Mouse (Mus musculus): ENCODE results near the gene Guca1a.

Guca1a gene

DNA sequence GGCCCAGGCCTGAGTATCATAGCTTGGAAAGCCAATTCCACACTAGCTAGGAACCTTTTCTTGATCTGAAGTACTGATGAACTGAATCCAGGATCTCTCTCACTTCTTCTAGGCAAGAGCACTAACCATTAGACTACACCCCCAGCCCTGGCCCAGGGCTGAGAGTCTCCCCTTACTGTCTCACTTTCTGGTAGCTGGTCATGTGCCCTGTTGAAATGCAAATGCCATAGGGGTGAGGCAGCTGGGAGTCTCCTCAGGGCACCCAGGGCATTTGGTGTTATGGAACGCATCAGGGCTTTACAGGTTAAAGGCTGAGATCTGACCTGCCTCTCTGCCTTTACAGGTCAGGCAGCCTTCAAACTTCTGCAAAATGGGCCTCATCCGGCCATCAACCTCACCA lies 19.8 kb upstream of the Guca1a start:
- in situ Hi-C loops (cut with MboI, MseI), result no loop called here

DNA sequence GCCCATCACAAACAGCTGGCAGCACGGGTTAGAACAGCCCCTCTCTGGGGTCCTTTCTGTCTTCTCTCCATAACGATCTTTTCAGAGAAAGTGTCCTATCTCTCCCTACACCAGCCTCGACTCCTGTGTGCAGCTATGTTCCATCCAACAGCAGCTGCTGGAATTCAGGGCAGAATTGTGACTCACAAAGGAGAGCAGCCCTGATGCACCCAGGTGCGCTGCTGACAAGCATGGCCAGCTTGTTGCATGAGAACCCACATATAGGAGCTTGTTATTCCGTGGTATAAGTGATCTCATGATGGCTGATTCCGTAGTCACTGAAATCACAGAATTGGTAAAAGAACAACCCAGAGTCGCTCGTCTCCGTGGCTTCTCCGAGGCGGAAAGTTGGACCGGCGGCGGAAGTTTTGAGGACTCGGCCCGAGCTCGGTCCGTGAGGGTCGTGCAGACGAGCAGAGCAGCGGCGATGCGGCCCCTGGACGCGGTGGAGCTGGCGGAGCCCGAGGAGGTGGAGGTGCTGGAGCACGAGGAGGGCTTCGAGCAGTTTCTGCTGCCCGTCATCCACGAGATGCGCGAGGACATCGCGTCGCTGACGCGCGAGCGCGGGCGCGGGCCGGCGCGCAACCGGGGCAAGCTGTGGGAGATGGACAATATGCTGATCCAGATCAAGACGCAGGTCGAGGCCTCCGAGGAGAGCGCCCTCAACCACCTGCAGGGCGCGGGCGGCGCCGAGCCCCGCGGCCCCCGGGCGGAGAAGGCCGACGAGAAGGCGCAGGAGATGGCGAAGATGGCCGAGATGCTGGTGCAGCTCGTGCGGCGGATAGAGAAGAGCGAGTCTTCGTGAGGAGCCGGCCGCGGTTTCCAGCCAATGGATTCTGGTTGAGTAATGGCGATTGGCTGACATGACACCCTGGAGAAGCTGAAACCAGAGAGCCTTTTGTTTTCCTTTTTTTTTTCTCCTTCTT lies 9.8 kb upstream of the Guca1a start:
- in situ Hi-C loops (cut with MboI, MseI), result loop anchor here in 1 of 2 experiments (5.0 kb wide), 1 partner anchor 72 kb away; no protein-coding TSS in a partner anchor

DNA sequence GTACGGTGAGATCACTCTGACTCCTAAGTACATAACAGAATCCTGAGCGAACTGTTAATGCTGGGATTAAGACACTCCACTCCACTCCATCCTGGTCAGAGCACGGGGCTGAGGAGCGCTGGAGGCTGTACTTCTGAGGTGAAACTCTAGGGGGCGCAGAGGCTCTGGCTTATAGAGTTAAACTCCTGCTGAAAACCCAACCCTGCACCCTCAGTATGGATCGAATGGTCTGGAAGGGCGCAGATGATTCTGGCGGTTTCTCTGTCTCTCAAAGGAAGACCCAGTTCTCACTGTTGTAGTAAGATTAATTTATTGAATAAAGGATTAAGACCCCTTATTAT lies 8.1 kb upstream of the Guca1a start:
- in situ Hi-C loops (cut with MboI, MseI), result no loop called here

DNA sequence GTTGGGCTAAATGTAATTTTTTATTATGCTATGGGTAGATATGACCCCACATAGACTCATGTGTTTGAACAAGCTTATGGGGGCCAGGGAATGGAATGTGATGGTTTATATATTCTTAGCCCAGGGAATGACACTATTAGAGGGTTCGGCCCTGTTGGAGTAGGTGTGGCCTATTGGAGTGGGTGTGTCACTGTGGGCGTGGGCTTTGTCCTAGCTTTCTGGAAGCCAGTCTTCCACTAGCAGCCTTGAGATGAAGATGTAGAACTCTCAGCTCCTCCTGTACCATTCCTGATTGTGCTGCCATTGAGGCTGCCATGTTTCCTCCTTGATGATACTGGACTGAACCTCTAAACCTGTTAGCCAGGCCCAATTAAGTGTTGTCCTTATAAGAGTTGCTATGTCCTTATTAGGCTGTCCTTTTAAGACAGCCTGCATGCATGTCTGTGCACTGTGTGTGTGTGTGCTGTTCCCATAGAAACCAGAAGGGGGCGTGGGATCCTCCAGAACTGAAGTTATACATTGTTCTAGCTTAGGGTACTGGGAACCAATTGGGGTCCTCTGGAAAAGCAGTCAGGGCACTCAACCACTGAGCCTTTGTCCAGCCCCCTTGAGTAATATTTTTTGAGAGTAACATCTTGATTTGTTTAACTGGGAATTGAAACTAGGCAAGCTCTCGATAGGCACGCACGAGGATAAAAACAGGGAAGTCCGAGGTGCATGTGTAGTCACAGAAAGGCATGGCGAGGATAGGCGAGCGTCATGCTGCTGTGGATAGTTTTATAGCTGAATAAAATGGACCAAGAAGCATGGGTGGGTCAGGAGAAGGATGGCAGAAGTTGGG lies 7.6 kb upstream of the Guca1a start:
- in situ Hi-C loops (cut with MboI, MseI), result no loop called here

- in situ Hi-C loops (cut with MboI, MseI), result no loop called here
Measured at GRCm38 (mm10) chr17:47399091-47399490, 1.3 kb downstream of the Guca1a start.

DNA sequence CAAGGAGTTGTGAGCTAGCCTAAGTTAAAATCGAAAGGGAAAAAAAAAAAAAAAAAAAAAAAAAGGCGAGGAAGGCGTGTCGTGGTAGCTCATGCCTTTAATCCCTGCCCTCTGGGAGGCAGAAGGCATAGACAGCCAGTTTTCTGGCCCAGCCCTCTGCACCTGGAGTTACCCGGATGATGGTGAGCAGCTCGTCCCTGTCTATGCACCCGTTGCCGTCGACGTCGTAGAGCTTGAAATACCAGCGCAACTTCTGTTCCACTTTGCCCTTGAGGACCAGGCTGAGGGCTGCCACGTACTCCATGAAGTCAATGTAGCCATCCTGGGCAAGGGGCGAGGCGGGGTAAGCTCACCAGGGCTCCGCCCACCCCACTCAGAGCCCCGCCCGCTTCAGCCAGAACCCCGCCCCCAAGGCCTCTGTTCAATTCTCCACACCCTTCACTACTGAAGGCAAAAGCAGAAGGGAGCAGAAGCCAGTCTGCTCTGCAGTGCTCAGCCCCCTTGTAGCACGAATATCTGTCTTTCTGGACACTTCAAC lies 4.9 kb downstream of the Guca1a start:
- in situ Hi-C loops (cut with MboI, MseI), result no loop called here

GRCm38 (mm10) chr17:47394223-47394869 lies 6.0 kb downstream of the Guca1a start:
- in situ Hi-C loops (cut with MboI, MseI), result no loop called here

DNA sequence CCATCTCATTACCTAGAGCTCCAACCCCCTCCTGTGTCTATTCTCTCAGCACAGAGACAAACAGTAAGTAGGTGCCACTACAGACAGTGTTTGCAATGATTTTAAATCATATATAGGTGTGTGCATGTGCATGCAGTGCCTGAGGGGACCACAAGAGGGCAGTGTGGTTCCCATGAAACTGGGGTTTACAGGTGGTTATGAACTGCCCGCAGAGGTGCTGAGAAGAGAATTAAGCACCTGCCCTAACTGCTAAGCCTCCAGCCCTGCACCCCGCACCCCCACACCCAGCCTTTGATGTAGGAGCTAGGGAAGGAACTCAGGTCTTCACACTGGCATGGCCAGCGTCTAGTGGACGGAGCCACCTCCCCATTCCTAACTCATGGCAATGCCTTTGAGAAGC lies 13.7 kb downstream of the Guca1a start:
- in situ Hi-C loops (cut with MboI, MseI), result no loop called here

GRCm38 (mm10) chr17:47385145-47385544 lies 15.2 kb downstream of the Guca1a start, which contains the start of gene Guca1b:
Guca1b (plus strand) TSS chr17:47385393.
- in situ Hi-C loops (cut with MboI, MseI), result no loop called here

GRCm38 (mm10) chr17:47384064-47384463 lies 16.3 kb downstream of the Guca1a start:
- in situ Hi-C loops (cut with MboI, MseI), result no loop called here

GRCm38 (mm10) chr17:47383266-47383665 lies 17.1 kb downstream of the Guca1a start:
- in situ Hi-C loops (cut with MboI, MseI), result no loop called here

DNA sequence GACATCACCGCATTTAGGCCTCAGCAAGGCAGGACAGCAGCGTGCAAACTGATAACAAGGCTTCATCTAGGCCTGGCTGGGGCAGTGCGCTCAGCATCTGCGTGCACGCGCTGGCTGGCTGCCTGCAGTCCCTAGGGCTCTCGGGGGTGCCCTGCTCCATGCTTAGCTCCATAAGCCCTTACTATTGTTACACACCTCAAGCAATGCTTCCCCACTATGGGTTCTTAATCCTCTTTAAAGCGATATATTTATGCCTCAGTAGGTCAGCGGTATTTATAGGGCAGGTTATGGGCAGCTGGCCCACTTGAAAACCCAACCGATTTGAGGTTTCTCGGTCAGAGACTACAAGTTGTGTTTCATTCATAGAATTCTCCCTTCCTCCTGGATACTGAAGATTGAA lies 18.5 kb downstream of the Guca1a start:
- in situ Hi-C loops (cut with MboI, MseI), result no loop called here

GRCm38 (mm10) chr17:47378133-47378532 lies 22.3 kb downstream of the Guca1a start:
- in situ Hi-C loops (cut with MboI, MseI), result no loop called here

DNA sequence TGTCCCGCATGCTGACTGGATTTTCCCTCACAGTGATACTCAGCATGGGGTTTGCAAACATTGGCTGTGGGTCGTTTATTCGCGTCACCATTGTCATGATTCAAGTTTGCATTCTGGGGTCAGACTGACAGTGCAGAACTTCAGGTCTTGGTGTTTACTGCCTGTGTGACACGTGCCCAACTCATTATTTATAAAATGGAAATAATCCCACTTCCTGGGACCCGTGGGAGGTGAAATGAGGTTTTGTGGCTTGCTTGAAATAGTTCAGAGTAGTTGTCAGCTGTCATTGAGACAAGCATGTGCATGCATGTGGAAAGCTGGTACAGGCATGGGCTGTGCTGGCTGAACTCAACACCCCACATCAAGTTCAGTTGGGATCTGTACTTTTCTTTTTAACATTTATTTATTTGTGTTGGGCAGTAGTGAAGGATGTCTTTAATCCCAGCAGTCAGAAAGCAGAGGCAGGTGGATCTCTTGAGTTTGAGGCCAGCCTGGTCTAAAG lies 23.6 kb downstream of the Guca1a start:
- in situ Hi-C loops (cut with MboI, MseI), result no loop called here

- in situ Hi-C loops (cut with MboI, MseI), result no loop called here
Measured at GRCm38 (mm10) chr17:47373991-47374390, 26.4 kb downstream of the Guca1a start.

GRCm38 (mm10) chr17:47371451-47371850 lies 28.9 kb downstream of the Guca1a start:
- in situ Hi-C loops (cut with MboI, MseI), result no loop called here

DNA sequence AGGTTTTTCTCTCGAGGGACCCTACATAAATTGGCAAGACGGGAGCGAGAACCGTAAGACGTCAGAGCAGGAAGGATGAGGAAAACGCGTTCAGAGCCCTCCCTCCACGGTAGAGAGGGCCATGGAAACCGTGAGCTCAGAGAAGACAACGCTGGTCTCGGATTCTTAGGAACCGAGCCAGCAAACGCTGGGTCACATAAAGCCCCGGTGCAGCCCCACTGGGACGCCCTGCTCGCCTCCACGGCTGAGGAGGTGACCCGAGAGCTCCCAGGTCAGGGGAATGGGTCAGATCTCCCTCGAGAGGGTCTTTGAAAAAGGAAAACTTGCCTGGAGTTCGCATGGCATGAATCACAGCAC lies 31.3 kb downstream of the Guca1a start:
- in situ Hi-C loops (cut with MboI, MseI), result no loop called here

DNA sequence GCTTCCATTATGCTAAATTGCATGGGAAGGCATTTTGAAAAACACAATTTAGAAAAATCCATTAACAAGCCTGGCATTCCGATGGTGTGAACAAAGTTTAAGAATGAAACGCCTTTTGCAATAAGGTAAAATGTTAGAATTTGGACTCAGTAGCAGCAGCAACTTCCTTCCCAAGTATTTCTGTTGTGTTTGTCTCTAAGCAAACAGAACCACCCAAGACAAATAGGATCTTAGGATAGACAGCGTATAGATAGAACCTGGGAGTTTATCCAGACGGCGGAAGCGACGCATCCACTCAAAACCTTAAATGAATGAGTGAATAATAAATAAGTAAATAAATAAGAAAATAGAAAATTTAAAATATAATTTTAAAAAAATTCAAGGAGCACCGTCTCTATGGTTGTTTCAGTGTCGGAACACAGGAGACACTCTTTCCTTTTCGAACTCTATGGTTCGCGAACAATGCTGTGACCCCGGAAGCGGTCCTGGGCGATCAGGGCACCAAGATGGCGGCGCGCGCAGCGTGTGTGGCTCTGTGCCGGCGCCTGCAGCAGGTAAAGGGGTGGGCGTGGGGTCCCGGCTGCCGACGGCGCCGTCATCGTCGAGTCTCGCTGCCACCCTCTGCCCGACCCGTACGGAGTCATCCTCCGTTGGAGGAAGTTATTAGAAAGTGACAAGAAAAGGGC lies 31.8 kb downstream of the Guca1a start, which contains the start of gene Mrps10:
Gene Mrps10, plus strand, starts transcription at position 487 of the 686 bp plus-strand sequence.
- in situ Hi-C loops (cut with MboI, MseI), result no loop called here

GRCm38 (mm10) chr17:47361343-47361742 lies 39.0 kb downstream of the Guca1a start:
- in situ Hi-C loops (cut with MboI, MseI), result no loop called here

GRCm38 (mm10) chr17:47359964-47360363 lies 40.4 kb downstream of the Guca1a start:
- in situ Hi-C loops (cut with MboI, MseI), result no loop called here
